ENCODE assay signal across 8 mouse cellular contexts in the genomic region with DNA sequence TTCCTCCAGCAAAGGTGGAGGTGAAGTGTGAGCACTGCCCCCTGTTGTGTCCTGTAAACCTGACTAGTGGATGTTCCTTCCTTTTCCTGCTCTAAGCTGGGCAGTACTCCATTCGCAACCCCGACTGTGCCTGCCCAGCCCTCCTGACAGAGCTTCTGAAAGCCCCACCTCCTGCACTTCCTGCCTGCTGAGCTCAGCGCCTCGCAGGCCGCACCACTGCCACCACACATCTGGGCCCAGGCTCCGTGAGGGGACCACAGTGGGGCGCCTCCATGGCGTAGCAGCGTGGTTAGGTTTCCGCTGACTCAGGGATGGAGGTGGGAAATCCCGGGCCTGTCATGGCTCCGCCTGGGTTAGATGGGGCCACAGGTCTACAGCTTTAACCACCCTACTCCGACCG. TPM values are rescaled to one million over a fixed set of nuclear protein-coding genes. Genes with fewer than 3 reads are reported as not detected.
DNase-seq lines count a peak whose midpoint lies in the region; ATAC-seq and TF ChIP-seq lines count a peak whose summit lies in the region.

No protein-coding gene starts in this region.

- H3K27ac ChIP-seq in forebrain, embryonic 10.5 days, result peak overlapping the region; percentile 45; the same call in 1 of the 2 replicates
- H3K27ac ChIP-seq in forebrain, postnatal 0 days (ENCODE audit: low read depth, low read length), result no peak overlapping the region
- H3K27ac ChIP-seq in embryonic facial prominence, embryonic 12.5 days, result peak overlapping the region; percentile 81
- no peak overlapping the region for H3K27ac ChIP-seq in liver, postnatal 0 days (ENCODE audit: low read depth)
- peak overlapping the region; percentile 97 for H3K27ac ChIP-seq in stomach, embryonic 16.5 days (ENCODE audit: low read length)

- H3K4me1 ChIP-seq in forebrain, embryonic 10.5 days, result peaks cover 48% of the 10 kb centered on the region
- peaks cover 11% of the 10 kb centered on the region for H3K4me1 ChIP-seq in forebrain, postnatal 0 days (ENCODE audit: insufficient read depth)
- H3K4me1 ChIP-seq in embryonic facial prominence, embryonic 12.5 days, result peaks cover 70% of the 10 kb centered on the region
- H3K4me1 ChIP-seq in liver, postnatal 0 days (ENCODE audit: insufficient read depth), result no peaks in the 10 kb centered on the region
- H3K4me1 ChIP-seq in stomach, embryonic 16.5 days (ENCODE audit: control insufficient read depth, insufficient read depth, low read length), result peaks cover 38% of the 10 kb centered on the region

- DNase-seq in forebrain, embryonic 10.5 days (ENCODE audit: extremely low spot score, low spot score), result no peak
- no peak for DNase-seq in forebrain, postnatal 0 days
- DNase-seq in heart, postnatal 4 days, result peak; percentile 59
- peak; percentile 39 for DNase-seq in liver, postnatal 0 days
- no peak for DNase-seq in retina, embryonic 14.5 days (ENCODE audit: low spot score)
- DNase-seq in cerebellum, adult 11 months, result no peak

- H3K9me3 ChIP-seq in forebrain, embryonic 10.5 days, result no peaks in the 10 kb centered on the region
- H3K9me3 ChIP-seq in forebrain, postnatal 0 days (ENCODE audit: low read length), result no peaks in the 10 kb centered on the region
- H3K9me3 ChIP-seq in embryonic facial prominence, embryonic 12.5 days, result no peaks in the 10 kb centered on the region
- H3K9me3 ChIP-seq in liver, postnatal 0 days (ENCODE audit: low read length), result no peaks in the 10 kb centered on the region
- no peaks in the 10 kb centered on the region for H3K9me3 ChIP-seq in stomach, embryonic 16.5 days (replicated peaks; ENCODE audit: control insufficient read depth, low read length)

- ATAC-seq in forebrain, postnatal 0 days, result no peak
- ATAC-seq in embryonic facial prominence, embryonic 12.5 days (ENCODE audit: insufficient number of reproducible peaks, insufficient read depth, low FRiP score, low TSS enrichment), result no peak; the same call in 1 of the 2 replicates
- ATAC-seq in liver, postnatal 0 days, result no peak
- ATAC-seq in stomach, embryonic 16.5 days (ENCODE audit: insufficient read depth, low FRiP score), result no peak

- no peak overlapping the region for H3K4me3 ChIP-seq in forebrain, embryonic 10.5 days
- H3K4me3 ChIP-seq in forebrain, postnatal 0 days (ENCODE audit: low read depth, low read length), result no peak overlapping the region
- no peak overlapping the region for H3K4me3 ChIP-seq in embryonic facial prominence, embryonic 12.5 days
- no peak overlapping the region for H3K4me3 ChIP-seq in liver, postnatal 0 days (ENCODE audit: low read depth, low read length)
- no peak overlapping the region for H3K4me3 ChIP-seq in stomach, embryonic 16.5 days (replicated peaks; ENCODE audit: low read length)

- WGBS in forebrain, embryonic 10.5 days, result 14% methylated on average over 14 of the region's 14 CpGs
- WGBS in forebrain, postnatal 0 days, result 38% methylated on average over 14 of the region's 14 CpGs
- 13% methylated on average over 14 of the region's 14 CpGs for WGBS in embryonic facial prominence, embryonic 12.5 days
- 14% methylated on average over 14 of the region's 14 CpGs for WGBS in liver, postnatal 0 days (ENCODE audit: insufficient replicate concordance)
- WGBS in stomach, embryonic 16.5 days, result 26% methylated on average over 14 of the region's 14 CpGs

- no peak for TF ChIP-seq CTCF in forebrain, postnatal 0 days (IDR thresholded peaks at IDR 0.05; ENCODE audit: low read depth)
- TF ChIP-seq CTCF in liver, postnatal 0 days (IDR thresholded peaks at IDR 0.05; ENCODE audit: low read depth), result 0 out of 2 replicates have a peak, but pooled peaks have one; percentile 11

- no peak for TF ChIP-seq EP300 in liver, postnatal 0 days (IDR thresholded peaks at IDR 0.05; ENCODE audit: low read depth)

- no peak overlapping the region for H3K9ac ChIP-seq in forebrain, postnatal 0 days
- no peak overlapping the region for H3K9ac ChIP-seq in embryonic facial prominence, embryonic 12.5 days
- no peak overlapping the region for H3K9ac ChIP-seq in liver, postnatal 0 days (replicated peaks)
- peak overlapping the region; percentile 40 for H3K9ac ChIP-seq in stomach, embryonic 16.5 days (ENCODE audit: low read length)

- H3K4me2 ChIP-seq in forebrain, postnatal 0 days (ENCODE audit: low read depth), result no peak overlapping the region
- peak overlapping the region; percentile 27 for H3K4me2 ChIP-seq in embryonic facial prominence, embryonic 12.5 days (replicated peaks)
- H3K4me2 ChIP-seq in liver, postnatal 0 days (ENCODE audit: low read depth, low read length), result no peak overlapping the region
- peak overlapping the region; percentile 28 for H3K4me2 ChIP-seq in stomach, embryonic 16.5 days (ENCODE audit: low read depth, low read length)

- peaks cover 67% of the 10 kb centered on the region for H3K27me3 ChIP-seq in forebrain, embryonic 10.5 days (ENCODE audit: poor library complexity, severe bottlenecking)
- H3K27me3 ChIP-seq in forebrain, postnatal 0 days (ENCODE audit: insufficient read depth, low read length), result no peaks in the 10 kb centered on the region
- H3K27me3 ChIP-seq in embryonic facial prominence, embryonic 12.5 days, result no peaks in the 10 kb centered on the region
- peaks cover 17% of the 10 kb centered on the region for H3K27me3 ChIP-seq in liver, postnatal 0 days (ENCODE audit: insufficient read depth, low read length)
- H3K27me3 ChIP-seq in stomach, embryonic 16.5 days (ENCODE audit: control insufficient read depth, insufficient read depth, low read length), result no peaks in the 10 kb centered on the region

- no peaks in the 10 kb centered on the region for H3K36me3 ChIP-seq in forebrain, embryonic 10.5 days (replicated peaks)
- no peaks in the 10 kb centered on the region for H3K36me3 ChIP-seq in forebrain, postnatal 0 days (ENCODE audit: insufficient read depth)
- H3K36me3 ChIP-seq in embryonic facial prominence, embryonic 12.5 days, result no peaks in the 10 kb centered on the region
- H3K36me3 ChIP-seq in liver, postnatal 0 days (replicated peaks; ENCODE audit: insufficient read depth, low read length), result no peaks in the 10 kb centered on the region
- H3K36me3 ChIP-seq in stomach, embryonic 16.5 days (ENCODE audit: control insufficient read depth, insufficient read depth, low read length), result no peaks in the 10 kb centered on the region

RNA-seq across cellular contexts. Expression of a gene that starts 2.0 kb away (rescaled TPM):
- 2.3 and 2.4 TPM in 2 replicates for polyA plus RNA-seq in forebrain, embryonic 10.5 days (2016; fragmentation: Nextera tagmentation; extraction: Ambion mirVana)
- total RNA-seq in forebrain, postnatal 0 days (2014; rRNA removed), result 21.8 and 29.7 TPM in 2 replicates
- 6.8 and 7.5 TPM in 2 replicates for polyA plus RNA-seq in forebrain, postnatal 0 days (2015; fragmentation: Nextera tagmentation; extraction: Ambion mirVana)
- polyA plus RNA-seq in embryonic facial prominence, embryonic 12.5 days (2016; fragmentation: Nextera tagmentation; extraction: Ambion mirVana), result 40.3 and 46.2 TPM in 2 replicates
- 10 to 100 TPM; 33.1 to 34.7 TPM for total RNA-seq in heart, postnatal 4 days (2021)
- 2.3 and 3.0 TPM in 2 replicates for polyA plus RNA-seq in liver, postnatal 0 days (2015; fragmentation: Nextera tagmentation; extraction: Ambion mirVana)
- 55.6 and 75.1 TPM in 2 replicates for polyA plus RNA-seq in stomach, embryonic 16.5 days (2015; fragmentation: Nextera tagmentation; extraction: Ambion mirVana)

RNA-seq across cellular contexts. Expression of a gene that starts 56.7 kb away (rescaled TPM):
- polyA plus RNA-seq in forebrain, embryonic 10.5 days (2016; fragmentation: Nextera tagmentation; extraction: Ambion mirVana), result 69.8 and 70.4 TPM in 2 replicates
- total RNA-seq in forebrain, postnatal 0 days (2014; rRNA removed), result 51.6 and 52.9 TPM in 2 replicates
- 58.5 and 60.7 TPM in 2 replicates for polyA plus RNA-seq in forebrain, postnatal 0 days (2015; fragmentation: Nextera tagmentation; extraction: Ambion mirVana)
- 65.6 and 69.5 TPM in 2 replicates for polyA plus RNA-seq in embryonic facial prominence, embryonic 12.5 days (2016; fragmentation: Nextera tagmentation; extraction: Ambion mirVana)
- 10 to 100 TPM; 40.5 to 42.1 TPM for total RNA-seq in heart, postnatal 4 days (2021)
- 25.0 and 26.0 TPM in 2 replicates for polyA plus RNA-seq in liver, postnatal 0 days (2015; fragmentation: Nextera tagmentation; extraction: Ambion mirVana)
- 63.5 and 72.7 TPM in 2 replicates for polyA plus RNA-seq in stomach, embryonic 16.5 days (2015; fragmentation: Nextera tagmentation; extraction: Ambion mirVana)

Comparison
In these comparisons a context has a peak if more than half of its experiments do, and no peak if none do; other contexts are left out.
1. H3K27ac ChIP-seq: peak in forebrain, embryonic 10.5 days (single experiment), embryonic facial prominence, embryonic 12.5 days (single experiment) and stomach, embryonic 16.5 days (single experiment); none in forebrain, postnatal 0 days (single experiment) and liver, postnatal 0 days (single experiment).
2. DNase-seq: peak in heart, postnatal 4 days (single experiment) and liver, postnatal 0 days (single experiment); none in forebrain, embryonic 10.5 days (single experiment), forebrain, postnatal 0 days (single experiment), retina, embryonic 14.5 days (single experiment) and cerebellum, adult 11 months (single experiment).
3. H3K4me2 ChIP-seq: peak in embryonic facial prominence, embryonic 12.5 days (single experiment) and stomach, embryonic 16.5 days (single experiment); none in forebrain, postnatal 0 days (single experiment) and liver, postnatal 0 days (single experiment).